Mouse (Mus musculus) lung, embryonic 15.5 days (tissue): Measurements from ENCODE around the gene Spdya. TPM values are rescaled to one million over a fixed set of nuclear protein-coding genes. Genes with fewer than 3 reads are reported as not detected.
"Not testable (repeated sequence)": the region's sequence is repeated elsewhere in the genome, so short reads cannot be mapped to it uniquely, and the experiment has no call there.

Experiments used
- ATAC-seq: fragments of 200-750 bp; cut with Nextera tagmentation; 2 replicates; pipeline ENCODE4 v1.8.0; 2017; ENCODE audit warnings: moderate number of reproducible peaks, borderline replicate concordance; ENCODE audit not compliant: low FRiP score, low TSS enrichment; ENCODE audit errors: extremely low read depth
- H3K27ac ChIP-seq: fragments of 300-500 bp; sonication (generic); 2 replicates; pipeline ENCODE4 v1.5.1; 2015; ENCODE audit warnings: moderate library complexity, mild to moderate bottlenecking, inconsistent platforms
- H3K27me3 ChIP-seq: fragments of 300-500 bp; sonication (generic); 2 replicates; pipeline ENCODE4 v1.6.1; 2015; ENCODE audit warnings: inconsistent platforms
- H3K36me3 ChIP-seq: fragments of 300-500 bp; sonication (generic); 2 replicates; pipeline ENCODE4 v1.6.1; 2015; ENCODE audit warnings: inconsistent platforms
- H3K4me1 ChIP-seq: fragments of 300-500 bp; sonication (generic); 2 replicates; pipeline ENCODE4 v1.6.1; 2015; ENCODE audit warnings: inconsistent platforms
- H3K4me2 ChIP-seq: fragments of 300-500 bp; sonication (generic); 2 replicates; pipeline ENCODE4 v1.6.1; 2015; ENCODE audit warnings: inconsistent platforms, mild to moderate bottlenecking, moderate library complexity
- H3K4me3 ChIP-seq: fragments of 300-500 bp; sonication (generic); 2 replicates; pipeline ENCODE4 v1.5.1; 2015; ENCODE audit warnings: mild to moderate bottlenecking, inconsistent platforms
- H3K9ac ChIP-seq: fragments of 300-500 bp; sonication (generic); 2 replicates; pipeline ENCODE4 v1.6.1; 2015; ENCODE audit warnings: inconsistent platforms
- H3K9me3 ChIP-seq: fragments of 300-500 bp; sonication (generic); 2 replicates; pipeline ENCODE4 v1.6.1; 2016; ENCODE audit warnings: inconsistent platforms
- WGBS: fragments of 180-500 bp; shearing (Covaris S2); methylation state at CpG from one replicate; pipeline ENCODE4 v1.1.7; 2015; 5-methylcytosine and 5-hydroxymethylcytosine counted together
- polyA plus RNA-seq: library from polyadenylated mRNA; unstranded; fragments of >200 nt; fragmentation: Nextera tagmentation; extraction: Ambion mirVana; gene quantifications from 2 replicates; pipeline ENCODE4 v1.2.1, GENCODE M21; 2015

Gene Spdya
- 0.84 and 1.5 TPM in 2 replicates for polyA plus RNA-seq

DNA sequence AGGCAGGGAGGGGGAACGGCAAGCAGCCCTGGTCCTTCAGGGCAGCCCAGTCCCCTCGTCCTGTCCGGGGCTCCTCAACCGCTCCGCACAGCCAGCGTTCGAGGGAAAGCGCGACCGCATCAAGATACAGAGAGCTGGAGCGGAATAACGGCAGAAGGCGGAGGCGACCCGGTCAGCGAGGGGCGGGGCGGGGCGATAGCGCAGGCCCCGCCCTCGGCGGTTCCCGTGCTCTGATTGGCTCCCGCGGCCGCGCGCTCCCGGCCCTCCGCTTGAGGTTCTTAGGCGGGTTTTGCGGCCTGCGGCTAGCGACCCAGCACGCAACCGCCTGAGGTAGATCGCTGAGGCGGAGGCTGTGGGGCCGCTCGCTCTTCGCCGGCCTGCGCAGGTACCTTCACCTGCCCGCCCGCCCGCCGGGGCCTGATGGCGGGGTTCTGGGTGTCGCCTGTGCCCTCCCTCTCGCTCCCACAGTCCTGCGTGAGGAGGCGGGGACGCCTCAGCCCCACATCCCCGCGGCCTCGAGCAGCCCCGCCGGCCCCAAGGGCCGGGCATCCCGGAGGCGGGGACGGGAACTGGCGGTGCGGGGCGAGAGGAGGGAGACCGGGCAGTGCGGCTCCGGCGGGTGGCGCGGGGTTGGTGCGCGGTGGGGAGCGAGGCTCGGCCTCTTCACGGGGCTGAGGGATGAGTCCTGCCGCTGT, at the start of gene Spdya:
Gene Spdya (plus strand): TSS at position 305 of the 695 bp plus-strand sequence.
- WGBS, result under 1% methylated on average over 69 of the region's 78 CpGs
- peaks cover 22% of the 10 kb centered on the region; the same call in 1 of the 2 replicates for H3K27me3 ChIP-seq

DNA sequence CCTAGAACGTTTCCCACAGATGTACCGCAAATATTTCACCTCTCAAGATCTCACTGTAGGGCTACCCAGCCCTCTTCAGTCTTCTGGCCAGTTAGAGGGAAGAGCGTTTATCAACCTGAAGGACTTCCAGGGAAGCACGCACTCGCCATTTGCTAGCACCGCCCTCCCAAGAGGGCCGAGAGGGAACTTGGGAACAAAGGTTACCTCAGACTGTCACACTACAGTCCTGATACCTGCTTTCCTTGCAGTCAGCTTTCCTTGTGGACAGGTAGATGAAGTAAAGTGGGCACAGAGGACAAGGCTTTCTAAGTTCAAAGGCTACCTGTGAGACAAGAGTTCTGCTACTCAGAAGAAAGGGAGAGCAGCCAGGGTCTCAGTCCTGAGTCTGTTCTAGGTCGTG, 45.0 kb upstream of the Spdya start:
- H3K36me3 ChIP-seq, result peaks cover 77% of the 10 kb centered on the region
- H3K4me3 ChIP-seq, result no peak overlapping the region
- WGBS, result 79% methylated on average over 8 of the region's 8 CpGs

More for the DNA sequence above, at the start of gene Spdya:
- H3K36me3 ChIP-seq, result no peaks in the 10 kb centered on the region
- peak within 1 kb of the TSS; percentile 71 for H3K4me3 ChIP-seq
- peaks cover 12% of the 10 kb centered on the region for H3K4me1 ChIP-seq
- peak; percentile 97 for ATAC-seq
- peak within 1 kb of the TSS; percentile 69 for H3K9ac ChIP-seq
- H3K4me2 ChIP-seq, result peak within 1 kb of the TSS; percentile 100
- no peak within 1 kb of the TSS for H3K27ac ChIP-seq
- no peaks in the 10 kb centered on the region for H3K9me3 ChIP-seq

DNA sequence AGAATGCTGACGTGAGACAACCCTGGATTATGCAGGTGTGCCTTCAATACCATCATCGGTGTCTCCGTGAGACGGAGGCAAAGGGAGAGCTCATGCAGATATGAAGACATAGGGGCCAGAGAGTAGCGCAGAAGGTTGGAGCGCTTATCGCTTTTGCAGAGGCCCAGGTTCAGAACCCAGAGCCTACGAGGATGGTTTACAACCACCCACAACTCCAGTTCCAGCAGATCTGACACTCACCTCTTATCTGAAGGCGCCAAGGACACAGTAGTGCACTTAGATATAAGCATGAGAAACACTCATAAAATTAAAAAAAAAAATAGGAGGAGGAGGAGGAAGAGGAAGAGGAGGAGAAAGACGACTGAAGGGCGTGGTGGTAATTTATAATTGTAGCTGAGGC, 41.6 kb upstream of the Spdya start:
- Histone ChIP-seq H3K4me2 (no peak overlapping the region), H3K36me3 (peaks cover 79% of the 10 kb centered on the region)

More for the DNA sequence above, 45.0 kb upstream of the Spdya start:
- Histone ChIP-seq H3K9ac (no peak overlapping the region), H3K9me3 (no peaks in the 10 kb centered on the region), H3K4me2 (no peak overlapping the region), H3K27me3 (no peaks in the 10 kb centered on the region), H3K27ac (no peak overlapping the region), H3K4me1 (no peaks in the 10 kb centered on the region)
- ATAC-seq, result no peak

DNA sequence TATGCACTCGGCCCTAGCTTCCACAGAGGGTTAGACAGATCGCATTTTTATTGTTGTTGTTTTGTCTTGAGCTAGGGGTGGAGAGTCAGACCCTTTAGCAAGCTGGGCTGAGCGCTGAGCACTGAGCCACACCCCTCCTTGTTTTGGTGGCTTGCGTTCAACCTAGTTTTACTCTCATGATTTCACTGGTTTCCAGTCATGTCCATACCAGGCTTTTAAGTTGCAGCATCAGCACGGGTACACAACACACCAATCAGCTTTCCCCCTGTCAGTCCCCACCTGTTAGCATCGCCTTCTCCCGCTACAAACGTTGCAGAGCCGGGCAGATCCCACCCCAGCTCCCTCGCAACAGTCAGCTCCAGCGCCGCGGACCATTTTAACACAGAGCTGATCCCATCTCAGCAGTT, 25.6 kb upstream of the Spdya start:
- H3K9ac ChIP-seq, result peak overlapping the region; percentile 64
- H3K36me3 ChIP-seq, result peaks cover 18% of the 10 kb centered on the region
- peak overlapping the region; percentile 71 for H3K4me3 ChIP-seq
- no peaks in the 10 kb centered on the region for H3K27me3 ChIP-seq
- peak overlapping the region; percentile 62 for H3K4me2 ChIP-seq
- peaks cover 13% of the 10 kb centered on the region for H3K4me1 ChIP-seq
- ATAC-seq, result peak; percentile 33; the same call in 1 of the 2 replicates
- no peaks in the 10 kb centered on the region for H3K9me3 ChIP-seq
- WGBS, result 0% methylated on average over 13 of the region's 13 CpGs
- H3K27ac ChIP-seq, result peak overlapping the region; percentile 93

More for the DNA sequence above, 41.6 kb upstream of the Spdya start:
- Histone ChIP-seq H3K9me3 (no peaks in the 10 kb centered on the region), H3K9ac (no peak overlapping the region), H3K4me1 (no peaks in the 10 kb centered on the region), H3K27me3 (no peaks in the 10 kb centered on the region), H3K4me3 (no peak overlapping the region), H3K27ac (no peak overlapping the region)
- 95% methylated on average over 11 of the region's 11 CpGs for WGBS
- ATAC-seq, result no peak

DNA sequence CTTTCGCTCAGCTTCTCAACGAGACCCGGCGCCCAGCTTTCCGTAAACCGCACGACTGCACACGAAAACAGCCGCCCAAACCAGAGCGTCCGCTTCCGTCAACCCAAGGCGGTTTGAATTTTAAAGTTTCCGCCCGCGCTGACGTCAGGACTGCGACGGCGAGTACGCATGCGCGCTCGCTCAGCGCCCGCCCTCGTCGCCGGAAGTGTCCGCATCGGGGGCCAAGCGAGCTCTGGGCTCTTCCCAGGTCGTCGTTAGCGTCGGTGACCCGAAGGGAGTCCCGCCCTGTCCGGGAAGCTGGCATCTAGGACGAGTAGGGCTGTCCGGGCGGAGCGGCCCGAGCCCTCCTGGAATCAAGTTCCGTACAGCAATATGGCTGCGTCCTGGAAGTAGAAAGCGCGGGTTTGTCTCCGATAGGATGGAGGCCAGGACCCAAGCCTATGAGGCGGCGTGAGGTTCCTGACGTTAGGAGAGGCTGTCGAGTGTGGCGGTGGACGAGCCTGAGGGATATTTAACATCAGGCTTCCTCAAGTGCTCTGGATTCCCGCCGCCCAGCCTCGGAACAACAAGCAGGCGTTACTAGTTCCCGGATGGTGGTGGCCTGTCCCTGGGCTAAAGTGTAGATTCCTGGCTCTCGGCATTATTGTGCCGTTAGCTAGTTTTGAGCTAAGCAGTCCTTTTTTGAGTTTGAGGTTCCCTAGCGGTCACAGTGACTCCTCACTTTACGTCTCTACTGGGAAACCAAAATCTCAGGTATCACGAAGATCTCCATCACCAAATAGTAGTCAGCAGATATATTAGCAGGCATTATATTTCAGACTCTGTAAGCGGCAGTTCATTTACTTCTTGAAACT, 24.9 kb upstream of the Spdya start, which contains the start of gene Ndc80:
Gene Ndc80 (minus strand): TSS at position 147 of the 854 bp plus-strand sequence.
- Histone ChIP-seq H3K4me1 (peaks cover 13% of the 10 kb centered on the region), H3K36me3 (peaks cover 14% of the 10 kb centered on the region), H3K4me2 (peak within 1 kb of the TSS; percentile 62), H3K9ac (peak within 1 kb of the TSS; percentile 64), H3K9me3 (no peaks in the 10 kb centered on the region), H3K4me3 (peak within 1 kb of the TSS; percentile 71), H3K27me3 (no peaks in the 10 kb centered on the region), H3K27ac (peak within 1 kb of the TSS; percentile 93)
- peak; percentile 99 for ATAC-seq
- under 1% methylated on average over 66 of the region's 66 CpGs for WGBS

DNA sequence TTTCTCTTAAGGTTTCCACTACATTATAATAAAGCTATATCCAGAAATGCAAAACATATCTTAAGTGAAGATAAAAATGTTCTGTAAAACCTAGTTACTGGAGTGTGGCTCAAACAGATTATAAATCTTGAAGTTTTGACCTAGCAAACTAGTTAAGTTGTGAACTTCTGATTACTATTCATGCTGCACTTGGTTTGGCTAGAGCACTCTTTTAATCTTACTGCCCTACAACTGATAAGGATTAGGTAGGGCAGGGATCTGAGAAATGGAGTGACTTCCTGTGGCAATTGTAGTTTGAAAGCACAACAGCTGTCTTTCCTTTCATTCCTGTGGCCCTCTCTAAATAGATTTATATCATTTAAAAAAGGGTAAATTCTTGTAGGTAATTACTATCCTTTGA, 23.8 kb upstream of the Spdya start:
- Histone ChIP-seq H3K36me3 (peaks cover 7% of the 10 kb centered on the region), H3K27me3 (no peaks in the 10 kb centered on the region), H3K27ac (no peak overlapping the region), H3K9ac (no peak overlapping the region), H3K4me3 (no peak overlapping the region), H3K9me3 (no peaks in the 10 kb centered on the region), H3K4me1 (peaks cover 13% of the 10 kb centered on the region), H3K4me2 (no peak overlapping the region)
- no peak for ATAC-seq

DNA sequence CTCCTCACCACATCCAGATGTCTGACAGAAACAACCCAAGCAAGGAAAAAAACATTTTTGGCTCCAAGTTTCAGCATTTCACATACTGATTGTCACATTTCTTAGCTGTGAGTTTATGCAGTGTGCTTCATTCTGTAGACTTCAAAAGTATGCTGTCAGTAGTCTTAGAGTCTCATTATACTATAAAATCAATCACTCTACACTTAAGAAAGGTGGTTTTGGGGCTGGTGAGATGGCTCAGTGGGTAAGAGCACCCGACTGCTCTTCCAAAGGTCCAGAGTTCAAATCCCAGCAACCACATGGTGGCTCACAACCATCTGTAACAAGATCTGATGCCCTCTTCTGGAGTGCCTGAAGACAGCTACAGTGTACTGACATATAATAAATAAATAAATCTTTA, 16.3 kb upstream of the Spdya start:
- not testable (repeated sequence) for H3K36me3 ChIP-seq, H3K9ac ChIP-seq, H3K4me1 ChIP-seq, H3K4me2 ChIP-seq, ATAC-seq, H3K27ac ChIP-seq, H3K9me3 ChIP-seq, H3K27me3 ChIP-seq, H3K4me3 ChIP-seq
- 68% methylated on average over 1 of the region's 1 CpGs for WGBS

DNA sequence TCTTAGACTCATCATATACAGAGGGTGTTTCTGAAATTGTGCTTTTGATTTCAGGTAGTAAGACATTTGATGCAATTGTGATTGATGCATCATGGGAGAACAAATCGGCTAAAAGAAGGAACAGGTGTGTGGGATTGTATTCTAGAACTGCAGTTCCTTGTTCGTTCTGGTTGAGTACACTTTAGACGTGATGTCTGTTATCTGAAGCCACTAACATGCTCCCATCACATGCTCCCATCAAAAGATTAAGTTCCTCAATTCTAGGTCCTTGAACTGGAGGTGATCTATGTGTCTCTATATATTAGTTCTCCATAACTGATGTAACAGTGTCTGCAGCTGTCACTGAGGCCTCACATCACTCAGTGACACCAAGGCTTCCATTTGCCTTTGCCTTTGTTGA, 14.7 kb upstream of the Spdya start:
- H3K4me3 ChIP-seq, result no peak overlapping the region
- 68% methylated on average over 3 of the region's 3 CpGs for WGBS
- no peak for ATAC-seq
- no peak overlapping the region for H3K9ac ChIP-seq
- no peaks in the 10 kb centered on the region for H3K9me3 ChIP-seq
- no peaks in the 10 kb centered on the region for H3K36me3 ChIP-seq
- no peaks in the 10 kb centered on the region for H3K27me3 ChIP-seq
- H3K4me1 ChIP-seq, result no peaks in the 10 kb centered on the region
- H3K27ac ChIP-seq, result no peak overlapping the region
- no peak overlapping the region for H3K4me2 ChIP-seq

DNA sequence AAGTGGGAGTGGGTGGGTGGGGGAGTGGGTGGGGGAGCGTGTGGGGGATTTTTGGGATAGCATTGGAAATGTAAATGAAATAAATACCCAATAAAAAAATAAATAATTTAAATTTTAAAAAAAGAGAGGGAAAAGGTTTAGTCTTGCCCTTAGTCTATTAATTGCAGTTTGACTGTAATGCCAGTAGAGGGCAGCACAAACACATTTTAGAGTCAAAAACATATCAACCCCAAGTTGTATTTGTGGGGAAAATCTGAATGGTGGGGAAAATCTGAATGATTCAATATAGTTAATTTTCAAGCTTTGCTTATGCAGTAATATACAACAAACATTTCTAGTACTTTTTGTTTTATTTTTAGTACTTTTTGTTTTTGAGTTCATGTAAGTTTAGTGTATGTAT, 3.3 kb upstream of the Spdya start:
- Histone ChIP-seq H3K27ac (no peak overlapping the region), H3K4me1 (peaks cover 12% of the 10 kb centered on the region), H3K36me3 (no peaks in the 10 kb centered on the region), H3K4me2 (no peak overlapping the region), H3K9me3 (no peaks in the 10 kb centered on the region), H3K9ac (no peak overlapping the region), H3K27me3 (peaks cover 19% of the 10 kb centered on the region; the same call in 1 of the 2 replicates), H3K4me3 (no peak overlapping the region)
- no peak for ATAC-seq
- WGBS, result 11% methylated on average over 1 of the region's 1 CpGs

DNA sequence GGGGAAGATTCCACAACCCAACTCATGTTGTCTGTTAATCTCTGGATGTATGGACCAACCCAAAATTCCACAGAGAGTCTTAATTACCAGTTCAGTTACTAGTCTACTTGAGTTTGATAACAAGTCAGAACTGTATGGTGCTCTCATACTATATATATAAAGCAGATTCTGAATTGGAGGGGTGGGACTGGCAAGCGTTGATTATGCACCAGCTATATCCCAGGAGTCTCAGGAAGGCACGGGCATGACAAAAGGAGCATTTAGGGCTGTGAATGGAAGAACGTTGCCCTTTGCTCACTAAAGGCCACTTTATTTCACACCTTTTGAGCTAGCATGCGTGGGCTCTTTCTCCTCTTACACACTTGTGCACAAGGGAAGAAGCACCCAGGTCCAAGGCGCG, 511 bp upstream of the Spdya start:
- H3K9ac ChIP-seq, result peak overlapping the region; percentile 35; the same call in 1 of the 2 replicates
- ATAC-seq, result no peak; the same call in 1 of the 2 replicates
- peak overlapping the region; percentile 100 for H3K4me2 ChIP-seq
- peak overlapping the region; percentile 71 for H3K4me3 ChIP-seq
- H3K4me1 ChIP-seq, result peaks cover 12% of the 10 kb centered on the region
- H3K27ac ChIP-seq, result no peak overlapping the region
- no peaks in the 10 kb centered on the region for H3K36me3 ChIP-seq
- peaks cover 22% of the 10 kb centered on the region; the same call in 1 of the 2 replicates for H3K27me3 ChIP-seq
- WGBS, result 12% methylated on average over 6 of the region's 6 CpGs
- H3K9me3 ChIP-seq, result no peaks in the 10 kb centered on the region

DNA sequence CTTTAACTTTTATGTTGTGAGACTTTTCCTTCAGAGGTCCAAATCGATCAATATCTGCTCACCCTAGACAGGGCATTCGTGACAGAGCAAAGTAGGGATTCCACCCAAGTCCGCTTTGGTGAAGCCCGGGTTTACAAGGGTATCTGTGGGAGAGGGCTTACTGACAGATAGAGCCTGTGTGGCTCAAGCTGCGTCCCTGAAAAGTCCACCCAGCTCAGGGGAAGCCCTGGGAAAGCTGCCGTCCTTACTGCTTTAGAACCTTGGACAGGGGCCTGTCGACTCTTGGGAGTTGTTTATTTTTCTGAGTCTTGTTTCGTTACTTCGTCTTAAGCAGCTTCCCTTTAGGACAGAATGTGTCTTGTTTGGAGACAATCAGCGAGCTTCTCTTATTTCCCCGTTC, 1.0 kb downstream of the Spdya start:
- no peaks in the 10 kb centered on the region for H3K36me3 ChIP-seq
- peaks cover 12% of the 10 kb centered on the region for H3K4me1 ChIP-seq
- peak overlapping the region; percentile 100 for H3K4me2 ChIP-seq
- no peak overlapping the region for H3K27ac ChIP-seq
- 11% methylated on average over 11 of the region's 11 CpGs for WGBS
- H3K27me3 ChIP-seq, result peaks cover 22% of the 10 kb centered on the region; the same call in 1 of the 2 replicates
- H3K4me3 ChIP-seq, result peak overlapping the region; percentile 71
- no peak overlapping the region; the same call in 1 of the 2 replicates for H3K9ac ChIP-seq
- ATAC-seq, result no peak
- H3K9me3 ChIP-seq, result no peaks in the 10 kb centered on the region

DNA sequence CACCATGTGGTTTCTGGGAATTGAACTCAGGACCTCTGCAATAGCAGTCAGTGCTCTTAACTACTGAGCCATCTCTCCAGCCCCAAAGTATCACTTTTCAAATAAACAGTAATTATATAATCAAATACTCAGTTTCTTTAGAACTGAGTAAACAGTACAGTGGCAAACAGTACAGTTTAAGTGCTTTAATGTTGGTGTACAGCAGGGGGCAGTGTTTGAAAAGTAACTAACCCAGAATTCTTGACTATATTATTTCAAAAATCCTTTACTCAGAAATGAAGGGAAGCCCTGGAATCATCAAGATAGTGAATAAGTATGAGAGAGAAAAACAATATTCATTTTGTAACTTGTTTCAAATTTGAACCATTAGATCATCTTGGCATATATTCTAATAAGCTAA, 9.8 kb downstream of the Spdya start:
- Histone ChIP-seq H3K4me3 (no peak overlapping the region), H3K9ac (no peak overlapping the region), H3K4me2 (no peak overlapping the region), H3K9me3 (no peaks in the 10 kb centered on the region), H3K27ac (no peak overlapping the region), H3K4me1 (no peaks in the 10 kb centered on the region), H3K36me3 (no peaks in the 10 kb centered on the region), H3K27me3 (no peaks in the 10 kb centered on the region)
- no peak for ATAC-seq
